Mouse (Mus musculus): ENCODE measurements at regions not wholly inside any gene's neighbourhood (a gene's known extent, or its start where the extent isn't known, plus 50 kb on each side); places are given as distances from the start of the nearest gene placed in this dataset.

DNA sequence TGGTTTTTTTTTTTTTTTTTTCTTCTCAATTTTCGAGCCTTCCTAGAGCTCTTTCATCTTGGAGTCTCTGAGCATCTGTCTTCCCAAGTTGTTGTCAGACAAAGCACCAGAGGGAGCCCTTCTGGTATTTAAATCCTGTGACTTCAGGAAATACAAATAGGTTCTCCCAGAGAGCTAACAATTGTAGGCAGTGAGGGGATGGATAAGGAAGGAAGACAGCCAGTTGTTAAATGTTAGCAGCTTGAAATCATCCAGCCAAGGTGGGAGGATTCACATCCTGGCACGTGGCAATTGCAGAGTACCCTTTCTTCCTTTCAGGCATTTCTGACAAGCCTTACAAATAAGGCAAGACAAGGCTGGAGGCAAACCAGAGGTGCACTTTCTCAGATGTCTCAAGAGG, 106.0 kb upstream of the Npy start:
- no peak overlapping the region for H3K27ac ChIP-seq (replicated peaks)
- no peaks in the 10 kb centered on the region for H3K27me3 ChIP-seq
- no peaks in the 10 kb centered on the region for H3K9me3 ChIP-seq
- H3K4me2 ChIP-seq (replicated peaks): no peak overlapping the region
- no peak overlapping the region for H3K9ac ChIP-seq (replicated peaks)
- WGBS: 3% methylated on average over 2 of the region's 2 CpGs
- ATAC-seq (ENCODE audit: low FRiP score, low read depth): no peak
- peaks cover 6% of the 10 kb centered on the region; the same call in 1 of the 2 replicates for H3K4me1 ChIP-seq
- H3K4me3 ChIP-seq: no peak overlapping the region
- H3K36me3 ChIP-seq: no peaks in the 10 kb centered on the region

DNA sequence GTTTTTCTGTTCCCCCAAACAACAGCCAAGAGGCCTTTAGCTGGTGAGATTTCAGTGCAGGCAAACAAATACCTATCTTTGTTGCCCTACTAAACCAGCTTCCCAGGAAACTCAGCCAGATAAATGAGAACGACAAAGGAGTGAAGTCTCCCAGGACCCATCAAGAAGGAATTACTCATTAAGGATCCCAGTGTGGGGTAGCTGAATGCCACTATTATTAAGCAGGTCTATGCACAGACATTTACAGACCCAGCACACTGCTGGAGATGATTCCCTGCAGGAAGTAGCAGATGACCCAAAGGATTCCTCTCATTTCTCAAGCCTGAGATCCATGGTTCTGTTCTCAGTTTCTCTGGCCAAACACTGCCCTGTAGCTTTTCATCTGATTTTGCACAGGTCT, 105.6 kb upstream of the Npy start:
- ATAC-seq (ENCODE audit: low FRiP score, low read depth): no peak
- H3K27ac ChIP-seq (replicated peaks): no peak overlapping the region
- H3K4me3 ChIP-seq: no peak overlapping the region
- no peaks in the 10 kb centered on the region for H3K36me3 ChIP-seq
- H3K4me2 ChIP-seq (replicated peaks): no peak overlapping the region
- no peaks in the 10 kb centered on the region for H3K27me3 ChIP-seq
- peaks cover 6% of the 10 kb centered on the region; the same call in 1 of the 2 replicates for H3K4me1 ChIP-seq
- H3K9me3 ChIP-seq: no peaks in the 10 kb centered on the region
- no peak overlapping the region for H3K9ac ChIP-seq (replicated peaks)
- 29% methylated on average over 1 of the region's 1 CpGs for WGBS

DNA sequence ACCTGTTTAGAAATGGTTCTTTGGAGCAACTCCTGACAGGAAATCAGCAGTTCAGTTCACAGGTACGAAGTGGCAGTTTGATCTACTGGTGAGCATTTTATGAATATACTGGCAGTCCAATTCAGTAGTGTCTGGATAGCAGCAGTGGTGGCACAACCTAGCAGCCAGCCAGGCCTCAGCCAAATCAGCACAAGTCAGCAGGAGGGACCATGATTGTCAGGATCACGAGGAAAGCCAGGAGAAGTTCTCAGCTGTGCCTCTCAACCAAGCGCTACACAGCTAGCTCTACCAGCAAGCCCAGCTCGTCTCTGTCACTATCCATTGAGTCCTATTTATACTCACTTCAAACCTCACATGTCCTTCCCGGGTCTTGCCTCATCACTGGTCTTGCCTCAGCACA, 89.3 kb upstream of the Npy start:
- Histone ChIP-seq H3K4me2 (replicated peaks) (no peak overlapping the region), H3K9ac (replicated peaks) (no peak overlapping the region), H3K9me3 (no peaks in the 10 kb centered on the region), H3K4me3 (no peak overlapping the region), H3K27me3 (no peaks in the 10 kb centered on the region), H3K27ac (replicated peaks) (no peak overlapping the region), H3K4me1 (no peaks in the 10 kb centered on the region), H3K36me3 (no peaks in the 10 kb centered on the region)
- WGBS: 85% methylated on average over 5 of the region's 5 CpGs
- ATAC-seq (ENCODE audit: low FRiP score, low read depth): no peak

DNA sequence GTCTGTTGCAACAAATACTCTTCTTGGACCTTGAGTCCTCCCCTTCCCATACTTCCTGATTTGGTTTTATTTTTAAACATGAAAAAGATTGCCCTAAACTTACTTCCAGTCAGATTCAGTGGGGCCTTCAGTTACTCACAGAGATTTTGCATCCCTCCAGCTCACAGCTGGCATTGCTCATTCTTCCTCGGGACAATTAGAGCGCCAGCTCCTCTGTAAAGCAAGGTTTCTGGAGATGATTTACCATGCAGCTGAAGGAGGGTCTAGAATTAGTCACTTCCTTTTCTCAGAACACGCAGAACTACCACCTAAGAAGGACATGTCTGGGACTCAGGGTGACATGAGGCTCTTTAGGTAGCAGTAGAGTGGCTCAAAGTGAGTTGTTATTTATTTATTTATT, 79.4 kb upstream of the Npy start:
- Histone ChIP-seq H3K4me1 (0 out of 2 replicates have a peak, but pooled peaks cover 3% of the 10 kb centered on the region), H3K27ac (replicated peaks) (no peak overlapping the region), H3K9ac (replicated peaks) (no peak overlapping the region), H3K4me2 (replicated peaks) (no peak overlapping the region), H3K27me3 (no peaks in the 10 kb centered on the region), H3K9me3 (no peaks in the 10 kb centered on the region), H3K4me3 (no peak overlapping the region), H3K36me3 (no peaks in the 10 kb centered on the region)
- WGBS: 84% methylated on average over 3 of the region's 3 CpGs
- ATAC-seq (ENCODE audit: low FRiP score, low read depth): no peak

DNA sequence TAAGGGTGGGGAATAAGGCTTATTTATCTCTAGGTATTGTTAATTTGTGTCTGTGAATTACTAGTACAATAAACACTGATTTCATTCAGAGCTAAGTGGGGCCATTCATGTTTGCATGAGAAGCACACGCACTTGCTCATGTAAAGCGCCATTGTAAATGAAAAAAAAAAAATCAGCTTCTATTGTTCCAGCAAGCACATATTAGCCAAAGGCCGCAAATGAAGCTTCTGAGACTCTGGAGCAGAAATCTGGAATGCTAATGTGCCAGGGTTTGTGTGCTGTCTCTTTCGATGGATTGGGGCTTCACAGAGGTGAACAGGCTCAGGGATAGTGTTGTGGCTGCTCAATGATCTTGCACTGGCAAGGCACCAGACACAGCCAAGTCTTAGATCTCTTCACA, 77.2 kb upstream of the Npy start:
- H3K4me2 ChIP-seq (replicated peaks): no peak overlapping the region
- H3K9ac ChIP-seq (replicated peaks): no peak overlapping the region
- no peak for ATAC-seq (ENCODE audit: low FRiP score, low read depth)
- H3K27ac ChIP-seq (replicated peaks): no peak overlapping the region
- H3K36me3 ChIP-seq: no peaks in the 10 kb centered on the region
- H3K9me3 ChIP-seq: no peaks in the 10 kb centered on the region
- 0 out of 2 replicates have a peak, but pooled peaks cover 3% of the 10 kb centered on the region for H3K4me1 ChIP-seq
- H3K27me3 ChIP-seq: no peaks in the 10 kb centered on the region
- H3K4me3 ChIP-seq: no peak overlapping the region
- WGBS: 61% methylated on average over 4 of the region's 4 CpGs

DNA sequence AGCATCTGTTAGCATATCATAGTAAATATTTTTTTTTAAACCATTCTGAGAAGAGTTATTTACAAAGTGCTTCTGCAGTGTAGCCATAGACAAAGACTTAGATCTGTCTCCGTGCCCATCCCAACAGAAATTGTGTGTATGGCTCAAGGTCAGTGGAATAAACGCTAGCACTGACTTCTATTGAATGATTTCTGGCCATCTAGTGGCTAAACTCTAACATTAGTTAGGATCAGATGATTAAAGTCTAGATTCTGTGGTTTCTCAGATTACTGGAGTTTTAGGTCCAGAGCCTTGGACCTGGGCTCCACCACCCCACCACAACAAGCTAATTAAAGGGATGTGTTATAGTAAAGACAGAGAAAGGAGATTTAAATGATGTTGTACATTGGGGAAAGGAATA, 72.0 kb upstream of the Npy start:
- Histone ChIP-seq H3K4me2 (replicated peaks) (no peak overlapping the region), H3K36me3 (no peaks in the 10 kb centered on the region), H3K27me3 (no peaks in the 10 kb centered on the region), H3K9ac (replicated peaks) (no peak overlapping the region), H3K27ac (replicated peaks) (no peak overlapping the region), H3K4me1 (no peaks in the 10 kb centered on the region), H3K4me3 (no peak overlapping the region), H3K9me3 (no peaks in the 10 kb centered on the region)
- no peak for ATAC-seq (ENCODE audit: low FRiP score, low read depth)
- WGBS: 66% methylated on average over 2 of the region's 2 CpGs

DNA sequence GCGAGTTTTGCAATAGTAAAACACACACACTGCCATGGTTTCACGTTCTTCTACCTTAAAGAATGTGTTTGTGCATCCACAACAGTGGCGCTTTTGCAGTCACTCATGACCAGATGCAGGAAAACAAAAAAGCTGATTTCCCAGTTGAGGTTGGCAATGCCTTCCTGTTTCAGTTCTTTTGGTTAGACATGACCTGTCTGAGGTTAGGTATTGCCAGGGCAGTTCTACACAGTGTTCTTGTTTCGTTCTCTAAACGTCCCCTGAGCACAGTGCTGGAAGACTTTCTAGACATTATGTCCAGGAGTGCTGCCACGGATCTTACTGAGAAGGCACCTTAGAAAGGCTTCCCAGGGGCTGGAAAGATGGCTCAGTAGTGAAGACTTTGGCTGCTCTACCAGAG, 62.9 kb upstream of the Npy start:
- Histone ChIP-seq H3K9me3 (no peaks in the 10 kb centered on the region), H3K27ac (replicated peaks) (no peak overlapping the region), H3K4me1 (no peaks in the 10 kb centered on the region), H3K4me2 (replicated peaks) (no peak overlapping the region), H3K4me3 (no peak overlapping the region), H3K36me3 (no peaks in the 10 kb centered on the region), H3K27me3 (no peaks in the 10 kb centered on the region), H3K9ac (replicated peaks) (no peak overlapping the region)
- ATAC-seq (ENCODE audit: low FRiP score, low read depth): no peak
- 85% methylated on average over 6 of the region's 6 CpGs for WGBS

DNA sequence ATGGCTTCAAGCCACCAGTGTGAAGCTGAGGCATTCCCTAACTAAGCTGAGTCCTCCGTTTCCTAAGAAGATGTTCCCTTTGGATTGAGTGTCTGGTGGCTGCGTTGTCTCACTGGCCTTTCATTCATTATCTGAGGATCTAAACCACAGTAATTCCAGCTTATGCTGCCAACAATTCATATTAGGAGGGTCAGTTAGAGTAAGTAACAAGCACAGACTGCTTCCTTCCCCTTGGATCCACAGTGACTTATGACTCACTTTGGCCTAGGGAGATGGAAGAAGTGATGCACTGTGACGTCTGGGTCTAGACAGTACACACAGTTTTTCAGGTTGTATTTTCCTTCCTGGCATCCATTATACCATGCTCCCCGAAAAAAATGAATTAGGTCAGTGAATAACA, 57.8 kb upstream of the Npy start:
- no peaks in the 10 kb centered on the region for H3K9me3 ChIP-seq
- H3K4me2 ChIP-seq (replicated peaks): no peak overlapping the region
- no peak overlapping the region for H3K27ac ChIP-seq (replicated peaks)
- H3K9ac ChIP-seq (replicated peaks): no peak overlapping the region
- H3K4me3 ChIP-seq: no peak overlapping the region
- no peak for ATAC-seq (ENCODE audit: low FRiP score, low read depth)
- no peaks in the 10 kb centered on the region for H3K27me3 ChIP-seq
- H3K36me3 ChIP-seq: no peaks in the 10 kb centered on the region
- WGBS: 81% methylated on average over 4 of the region's 4 CpGs
- no peaks in the 10 kb centered on the region for H3K4me1 ChIP-seq

DNA sequence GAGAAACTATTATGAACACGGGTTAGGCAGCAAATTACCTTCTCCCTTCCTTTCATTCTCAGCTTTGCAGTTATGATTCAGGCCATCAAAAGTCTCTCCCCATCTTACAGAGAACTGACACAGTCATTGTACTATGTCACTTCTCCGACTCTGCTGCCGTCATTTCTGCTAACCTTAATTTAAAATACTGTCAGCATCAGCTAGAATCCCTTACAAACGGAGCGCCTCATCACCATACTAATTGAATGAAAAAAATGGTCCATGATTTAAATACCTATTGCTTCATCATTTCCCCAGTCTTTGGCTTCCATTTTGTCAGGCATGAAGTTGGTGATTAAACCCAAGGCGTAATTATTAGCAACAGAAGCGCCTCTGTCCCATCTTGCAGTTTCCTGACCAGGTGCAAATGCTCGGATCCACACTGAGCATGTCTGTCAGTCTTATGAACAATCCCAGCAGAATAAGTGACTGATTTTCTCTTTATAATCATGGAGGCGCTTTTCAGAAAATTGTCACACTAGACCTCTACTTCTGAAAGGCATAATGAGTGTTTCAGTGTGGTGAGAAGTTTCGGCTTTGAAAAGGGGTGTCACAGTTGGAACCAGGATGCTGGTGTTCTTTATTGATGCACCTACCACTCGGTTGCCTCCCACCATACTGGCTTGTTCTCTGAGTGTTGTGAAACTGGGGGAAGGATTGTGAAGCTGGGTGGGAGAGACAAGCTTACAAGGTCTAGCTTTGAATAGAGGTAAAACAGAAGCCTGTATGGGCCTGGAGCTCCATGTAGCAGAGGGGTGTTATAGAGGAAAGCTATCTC, 52.4 kb upstream of the Npy start:
- Histone ChIP-seq H3K27me3 (no peaks in the 10 kb centered on the region), H3K9me3 (no peaks in the 10 kb centered on the region), H3K9ac (replicated peaks) (no peak overlapping the region), H3K4me2 (replicated peaks) (no peak overlapping the region), H3K36me3 (no peaks in the 10 kb centered on the region), H3K4me3 (no peak overlapping the region), H3K27ac (replicated peaks) (no peak overlapping the region), H3K4me1 (peaks cover 19% of the 10 kb centered on the region; the same call in 1 of the 2 replicates)
- ATAC-seq (ENCODE audit: low FRiP score, low read depth): no peak
- WGBS: 82% methylated on average over 11 of the region's 11 CpGs

All from midbrain, embryonic 12.5 days (tissue).